Mouse (Mus musculus) E14TG2a.4 (cell line): Measurements from ENCODE around the gene Camk2b.

Experiments used
- CTCF ChIP-seq: conservative IDR thresholded peaks from 2 replicates; pipeline ENCODE4 v1.5.1; 2014; ENCODE audit warnings: low read length
- NANOG ChIP-seq: IDR thresholded peaks from 2 replicates; pipeline ENCODE4 v1.6.1; 2014; ENCODE audit warnings: borderline replicate concordance, low read length, mixed read lengths
- POU5F1 ChIP-seq: IDR thresholded peaks from 2 replicates; pipeline ENCODE4 v1.6.1; 2014; ENCODE audit warnings: low read length, borderline replicate concordance

- TF ChIP-seq CTCF (no peak), POU5F1 (no peak), NANOG (no peak)
Observed at GRCm38 (mm10) chr11:6078737-6079136, 12.6 kb upstream of the Camk2b start.
